In genomic region chr9:77776720-77777515, GRCm38 (mm10) we compare ENCODE assay signal across 29 mouse cellular contexts. TPM values are rescaled to one million over a fixed set of nuclear protein-coding genes. Genes with fewer than 3 reads are reported as not detected.
DNase-seq lines count a peak whose midpoint lies in the region; ATAC-seq and TF ChIP-seq lines count a peak whose summit lies in the region.
"Had no signal": no experiment of that assay in that cellular context is flagged by ENCODE, and none has a peak within 500 bp of the region (broad histone marks: within the 10 kb centered on the region; RNA-seq: fewer than 3 reads in every experiment).

No protein-coding gene starts in this region.

- no peak for TF ChIP-seq CTCF in intestine, postnatal 0 days (IDR thresholded peaks at IDR 0.05; ENCODE audit: low read depth)

- no peak for DNase-seq in frontal cortex, adult 2 months (ENCODE audit: extremely low spot score in 1 of 2, low spot score in 1 of 2)
- DNase-seq in hindbrain, embryonic 14.5 days (ENCODE audit: low spot score), result no peak
- DNase-seq in adrenal gland, postnatal 10 days, result no peak
- DNase-seq: adrenal gland, postnatal 14 days; cerebellum, adult 2 months; cerebellum, postnatal 14 days; gastrocnemius, postnatal 10 days; heart, postnatal 14 days; kidney, adult 18-20 months; kidney, postnatal 10 days; lung, embryonic 14.5 days; right cerebral cortex, postnatal 25 days; thymus, adult 18-20 months; thymus, postnatal 25 days had no signal

- ATAC-seq in frontal cortex, adult (ENCODE audit: low TSS enrichment), result peak; percentile 35; the same call in 1 of the 2 replicates
- peak; percentile 61 for ATAC-seq in neural tube, embryonic 13.5 days (ENCODE audit: low read depth)
- no peak for ATAC-seq in neural tube, embryonic 15.5 days (ENCODE audit: low FRiP score)
- ATAC-seq in erythroid progenitor cell, adult 5-6 weeks (replicated peaks; ENCODE audit: low FRiP score, poor library complexity, severe bottlenecking), result 0 out of 2 replicates have a peak, but pooled peaks have one; percentile 15
- ATAC-seq in intestine, postnatal 0 days, result 0 out of 2 replicates have a peak, but pooled peaks have one; percentile 15
- ATAC-seq in hindbrain, embryonic 14.5 days (ENCODE audit: low FRiP score), result no peak
- ATAC-seq: forebrain, embryonic 16.5 days; hindbrain, postnatal 0 days; midbrain, embryonic 16.5 days had no signal

- H3K4me2 ChIP-seq in neural tube, embryonic 13.5 days, result no peak overlapping the region
- H3K4me2 ChIP-seq in neural tube, embryonic 15.5 days, result no peak overlapping the region
- H3K4me2 ChIP-seq in intestine, postnatal 0 days (replicated peaks; ENCODE audit: low read depth), result no peak overlapping the region
- no peak overlapping the region for H3K4me2 ChIP-seq in hindbrain, embryonic 14.5 days (replicated peaks)
- H3K4me2 ChIP-seq: limb, embryonic 12.5 days; liver, embryonic 15.5 days; lung, embryonic 14.5 days had no signal

- no peak overlapping the region for H3K4me3 ChIP-seq in neural tube, embryonic 13.5 days
- H3K4me3 ChIP-seq in neural tube, embryonic 15.5 days (replicated peaks), result no peak overlapping the region
- no peak overlapping the region for H3K4me3 ChIP-seq in intestine, postnatal 0 days (ENCODE audit: low read depth, low read length)
- H3K4me3 ChIP-seq in hindbrain, embryonic 14.5 days (replicated peaks; ENCODE audit: low read length), result no peak overlapping the region
- H3K4me3 ChIP-seq: hindbrain, embryonic 10.5 days; left cerebral cortex, adult 2 months; limb, embryonic 12.5 days; liver, embryonic 15.5 days; midbrain, embryonic 10.5 days; myocyte had no signal

- no peak overlapping the region for H3K9ac ChIP-seq in neural tube, embryonic 13.5 days
- no peak overlapping the region for H3K9ac ChIP-seq in neural tube, embryonic 15.5 days (replicated peaks)
- no peak overlapping the region for H3K9ac ChIP-seq in intestine, postnatal 0 days (ENCODE audit: low read depth, low read length)
- H3K9ac ChIP-seq in hindbrain, embryonic 14.5 days, result no peak overlapping the region
- H3K9ac ChIP-seq: limb, embryonic 12.5 days; liver, embryonic 15.5 days; lung, embryonic 14.5 days had no signal

- H3K27ac ChIP-seq in neural tube, embryonic 13.5 days (replicated peaks), result no peak overlapping the region
- H3K27ac ChIP-seq in neural tube, embryonic 15.5 days (replicated peaks), result no peak overlapping the region
- no peak overlapping the region for H3K27ac ChIP-seq in intestine, postnatal 0 days (ENCODE audit: low read depth, low read length)
- no peak overlapping the region for H3K27ac ChIP-seq in hindbrain, embryonic 14.5 days
- H3K27ac ChIP-seq: hindbrain, embryonic 10.5 days; hindbrain, postnatal 0 days; left cerebral cortex, adult 2 months; limb, embryonic 12.5 days; liver, embryonic 15.5 days; midbrain, embryonic 10.5 days; stomach, postnatal 0 days had no signal

- H3K9me3 ChIP-seq in neural tube, embryonic 13.5 days, result no peaks in the 10 kb centered on the region
- H3K9me3 ChIP-seq in neural tube, embryonic 15.5 days (replicated peaks), result no peaks in the 10 kb centered on the region
- H3K9me3 ChIP-seq in intestine, postnatal 0 days (ENCODE audit: control insufficient read depth), result no peaks in the 10 kb centered on the region
- no peaks in the 10 kb centered on the region for H3K9me3 ChIP-seq in hindbrain, embryonic 14.5 days (ENCODE audit: control insufficient read depth, low read length)
- H3K9me3 ChIP-seq: hindbrain, embryonic 10.5 days; limb, embryonic 12.5 days; liver, embryonic 15.5 days; midbrain, embryonic 10.5 days had no signal

- no peaks in the 10 kb centered on the region for H3K27me3 ChIP-seq in neural tube, embryonic 13.5 days
- H3K27me3 ChIP-seq in neural tube, embryonic 15.5 days (replicated peaks), result no peaks in the 10 kb centered on the region
- H3K27me3 ChIP-seq in intestine, postnatal 0 days (replicated peaks; ENCODE audit: control insufficient read depth, insufficient read depth, low read length), result no peaks in the 10 kb centered on the region
- no peaks in the 10 kb centered on the region for H3K27me3 ChIP-seq in hindbrain, embryonic 14.5 days (ENCODE audit: control insufficient read depth, insufficient read depth, low read length)
- H3K27me3 ChIP-seq: limb, embryonic 12.5 days; liver, embryonic 15.5 days had no signal

- peaks cover 31% of the 10 kb centered on the region for H3K36me3 ChIP-seq in neural tube, embryonic 13.5 days
- peaks cover 14% of the 10 kb centered on the region for H3K36me3 ChIP-seq in neural tube, embryonic 15.5 days
- H3K36me3 ChIP-seq in intestine, postnatal 0 days (ENCODE audit: control insufficient read depth, insufficient read depth), result peaks cover 27% of the 10 kb centered on the region; the same call in 1 of the 2 replicates
- H3K36me3 ChIP-seq in hindbrain, embryonic 14.5 days (replicated peaks; ENCODE audit: control insufficient read depth, insufficient read depth), result peaks cover 46% of the 10 kb centered on the region

- 42% methylated on average over 7 of the region's 7 CpGs for WGBS in neural tube, embryonic 13.5 days
- WGBS in neural tube, embryonic 15.5 days, result 36% methylated on average over 7 of the region's 7 CpGs
- 38% methylated on average over 7 of the region's 7 CpGs for WGBS in intestine, postnatal 0 days
- WGBS in hindbrain, embryonic 14.5 days, result 61% methylated on average over 7 of the region's 7 CpGs

- peaks cover 10% of the 10 kb centered on the region for H3K4me1 ChIP-seq in neural tube, embryonic 13.5 days (replicated peaks)
- H3K4me1 ChIP-seq in neural tube, embryonic 15.5 days, result peaks cover 2% of the 10 kb centered on the region
- 0 out of 2 replicates have a peak, but pooled peaks cover 2% of the 10 kb centered on the region for H3K4me1 ChIP-seq in intestine, postnatal 0 days (replicated peaks; ENCODE audit: control insufficient read depth, insufficient read depth, low read length)
- peaks cover 2% of the 10 kb centered on the region; the same call in 1 of the 2 replicates for H3K4me1 ChIP-seq in hindbrain, embryonic 14.5 days (replicated peaks; ENCODE audit: control insufficient read depth, insufficient read depth, low read length)

RNA-seq across cellular contexts. Expression of gene Gclc, which starts 22.6 kb away (rescaled TPM):
- polyA plus RNA-seq in frontal cortex, adult 2 months (2012; rRNA removed), result 36.7 and 39.4 TPM in 2 replicates
- polyA plus RNA-seq in neural tube, embryonic 13.5 days (2015; fragmentation: Nextera tagmentation; extraction: Ambion mirVana), result 16.8 TPM in 2 replicates
- polyA plus RNA-seq in neural tube, embryonic 15.5 days (2015; fragmentation: Nextera tagmentation; extraction: Ambion mirVana), result 15.2 and 17.2 TPM in 2 replicates
- 250 and 264 TPM in 2 replicates for total RNA-seq in erythroid progenitor cell, adult 5-6 weeks (2015; ENCODE audit: low replicate concordance)
- total RNA-seq in erythroid progenitor cell, adult 5-6 weeks (2017; ENCODE audit: low replicate concordance), result 227 and 234 TPM in 2 replicates
- 12.9 and 19.6 TPM in 2 replicates for polyA plus RNA-seq in intestine, postnatal 0 days (2015; fragmentation: Nextera tagmentation; extraction: Ambion mirVana)
- polyA plus RNA-seq in hindbrain, embryonic 14.5 days (2014; fragmentation: Nextera tagmentation; extraction: Ambion mirVana), result 21.7 and 25.1 TPM in 2 replicates
- 10 to 100 TPM; 41.3 to 56.4 TPM for total RNA-seq in adrenal gland, postnatal 10 days (2021)

Comparison
In these comparisons a context has a peak if more than half of its experiments do, and no peak if none do; other contexts are left out.
1. ATAC-seq: peak in frontal cortex, adult (single experiment), neural tube, embryonic 13.5 days (single experiment), erythroid progenitor cell, adult 5-6 weeks (single experiment) and intestine, postnatal 0 days (single experiment); none in neural tube, embryonic 15.5 days (single experiment) and hindbrain, embryonic 14.5 days (single experiment).